Mouse (Mus musculus) adrenal gland, adult 2 months (tissue): ENCODE results near the gene Rtn2. TPM values are rescaled to one million over a fixed set of nuclear protein-coding genes. Genes with fewer than 3 reads are reported as not detected.
"Not testable (repeated sequence)": the region's sequence is repeated elsewhere in the genome, so short reads cannot be mapped to it uniquely, and the experiment has no call there.

ENCODE experiments used
- DNase-seq: peaks from one replicate; pipeline ENCODE4 v3.0.0; 2021
- polyA plus RNA-seq: library from polyadenylated mRNA; depleted of rRNA; stranded (reverse); fragments of >200 nt; gene quantifications from 2 replicates; pipeline ENCODE4 v1.2.3, GENCODE M21; 2012
- total RNA-seq, 2 experiments: library from RNA; stranded (reverse); gene quantifications; 2 replicates each; pipeline ENCODE4 v1.2.3; 2021

The Rtn2 gene
- total and polyA plus RNA-seq, 3 experiments, result 4.2 to 14.6 (median 7.4) TPM

DNA sequence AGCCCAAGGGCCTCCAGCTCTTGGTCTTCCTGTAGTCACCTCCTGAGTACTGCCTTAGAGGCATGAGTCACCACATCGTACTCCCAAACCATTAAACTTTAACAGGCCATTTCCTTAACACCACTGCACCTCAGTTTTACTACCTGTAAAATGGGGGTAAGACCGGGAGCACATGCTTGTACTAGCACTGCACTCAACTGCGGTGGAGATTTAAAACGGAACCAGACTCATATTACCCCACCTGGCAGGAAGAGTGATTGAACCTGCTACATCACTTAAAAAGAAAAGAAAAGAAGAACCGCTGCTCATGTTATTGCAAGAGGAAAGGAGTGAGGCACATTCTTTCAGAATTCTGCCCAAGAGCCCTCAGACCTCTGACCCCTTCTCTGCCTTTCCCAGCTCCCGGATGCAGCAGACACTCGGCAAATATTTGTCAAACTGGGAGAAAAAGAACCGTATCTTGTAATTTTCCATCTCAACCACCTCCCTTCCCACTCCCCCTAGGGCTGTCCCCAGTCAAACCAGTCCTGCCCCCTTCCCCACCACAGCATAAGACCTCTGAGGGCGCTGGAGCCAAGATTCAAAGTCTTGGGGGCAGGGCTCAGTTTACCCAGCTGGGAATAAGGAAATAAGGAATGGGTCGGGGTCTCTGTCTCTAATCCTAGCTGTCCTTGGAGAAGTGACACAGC, 13.3 kb upstream of the Rtn2 start:
- no peak for DNase-seq

DNA sequence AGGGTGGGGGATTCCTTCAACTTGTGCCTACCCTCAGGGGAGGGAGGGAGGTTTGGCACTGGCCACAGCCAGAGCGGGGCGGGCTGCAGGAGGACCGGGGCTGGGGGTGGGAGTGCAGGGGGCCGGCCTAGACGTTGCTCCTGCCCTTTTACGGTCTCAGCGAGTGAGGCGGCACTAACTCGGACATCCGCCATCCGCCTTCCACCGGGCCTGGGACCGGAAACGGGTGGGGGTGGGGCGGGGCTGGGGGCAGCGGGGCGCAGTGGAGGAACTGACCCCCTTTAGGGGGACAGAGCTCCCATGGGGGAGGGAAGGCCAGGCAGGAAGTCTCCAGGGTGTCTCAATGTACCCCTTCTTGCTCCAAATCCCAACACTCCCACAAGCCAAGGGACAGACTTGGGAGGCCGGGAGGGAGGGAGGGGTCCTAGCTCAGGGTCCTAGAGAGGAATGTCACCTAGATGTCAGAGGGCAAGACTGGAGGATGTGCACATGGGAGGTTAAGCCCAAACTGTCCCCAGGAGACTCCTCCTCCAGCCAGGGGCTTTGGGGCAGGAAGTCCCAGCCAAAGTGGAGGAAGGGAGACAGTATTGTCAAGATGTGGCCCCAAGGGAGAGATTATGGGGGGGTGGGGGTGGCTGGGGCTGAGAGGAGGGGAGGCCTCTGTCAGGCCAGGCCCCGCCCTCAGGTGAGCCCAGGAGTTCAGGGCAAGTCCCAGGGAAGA, 12.5 kb upstream of the Rtn2 start:
- DNase-seq, result peak; percentile 77

GRCm38 (mm10) chr7:19270509-19271237, 11.8 kb upstream of the Rtn2 start:
- peak; percentile 35 for DNase-seq

DNA sequence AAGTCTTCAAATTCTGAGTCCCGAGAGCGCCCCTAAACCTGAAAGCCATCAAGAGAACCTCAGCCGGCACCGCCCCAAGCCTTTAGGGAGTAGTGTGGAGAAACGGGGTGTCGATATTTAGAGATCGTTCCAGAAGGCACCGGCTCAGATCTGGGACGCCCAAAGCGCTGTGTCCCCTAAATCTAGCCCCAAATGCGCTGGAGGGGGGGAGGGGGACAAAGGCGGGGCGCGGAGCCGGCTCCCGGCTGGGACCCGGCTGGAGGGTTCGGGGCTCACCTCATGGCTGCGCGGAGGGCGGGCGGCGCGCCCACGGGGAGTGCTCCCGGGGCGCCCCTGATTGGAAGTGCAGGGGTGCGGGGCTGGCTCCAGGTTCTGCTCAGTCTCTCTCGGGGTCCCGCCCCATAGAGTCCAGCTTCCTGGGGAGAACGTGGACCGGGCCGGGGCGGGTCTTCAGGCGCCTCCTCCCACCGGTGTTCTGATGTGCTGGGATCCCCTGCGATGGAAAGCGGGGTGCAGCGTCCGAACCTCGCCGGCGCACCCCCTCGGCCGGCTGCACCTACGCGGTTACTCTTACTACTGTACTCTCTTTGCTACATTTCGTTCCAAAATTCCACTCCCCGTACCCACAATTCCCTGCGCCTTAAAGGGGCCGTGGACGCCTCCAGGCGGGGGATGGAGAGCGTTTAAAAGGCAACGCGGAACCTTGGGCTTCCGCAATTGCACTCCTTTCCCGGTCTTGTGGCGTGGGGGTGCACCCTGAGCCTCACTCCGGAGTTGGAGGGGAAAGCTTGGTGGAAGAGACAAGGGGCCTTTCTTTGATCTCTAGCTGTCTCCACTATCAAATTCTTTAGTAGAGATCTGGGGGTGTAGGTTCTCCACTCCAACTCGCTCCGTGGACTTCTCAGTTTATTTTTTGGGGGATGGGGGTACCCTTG, 10.9 kb upstream of the Rtn2 start, which contains the start of gene Vasp:
Gene Vasp (minus strand): TSS at position 580 of the 935 bp plus-strand sequence.
- DNase-seq, result peak; percentile 92

- peak; percentile 85 for DNase-seq
These were observed 10.2 kb upstream of the Rtn2 start for GRCm38 (mm10) chr7:19272173-19272764.

DNA sequence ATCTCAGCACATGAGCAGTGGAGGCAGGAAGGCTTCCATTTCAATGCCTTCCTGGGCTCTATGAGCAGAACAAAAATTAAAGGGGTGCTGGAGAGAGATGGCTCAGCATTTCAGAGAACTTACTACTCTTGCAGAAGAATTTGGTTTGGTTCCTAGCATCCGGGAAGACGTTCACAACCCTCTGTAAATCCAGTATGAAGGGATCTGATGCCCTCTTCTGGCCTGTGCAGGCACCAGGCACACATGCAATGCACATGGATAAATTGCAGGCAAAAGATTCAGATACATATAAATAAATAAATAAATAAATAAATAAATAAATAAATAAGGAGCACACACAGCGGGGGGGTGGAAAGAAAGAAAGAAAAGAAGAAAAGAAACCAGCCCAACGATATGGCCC, 6.2 kb upstream of the Rtn2 start:
- no peak for DNase-seq

DNA sequence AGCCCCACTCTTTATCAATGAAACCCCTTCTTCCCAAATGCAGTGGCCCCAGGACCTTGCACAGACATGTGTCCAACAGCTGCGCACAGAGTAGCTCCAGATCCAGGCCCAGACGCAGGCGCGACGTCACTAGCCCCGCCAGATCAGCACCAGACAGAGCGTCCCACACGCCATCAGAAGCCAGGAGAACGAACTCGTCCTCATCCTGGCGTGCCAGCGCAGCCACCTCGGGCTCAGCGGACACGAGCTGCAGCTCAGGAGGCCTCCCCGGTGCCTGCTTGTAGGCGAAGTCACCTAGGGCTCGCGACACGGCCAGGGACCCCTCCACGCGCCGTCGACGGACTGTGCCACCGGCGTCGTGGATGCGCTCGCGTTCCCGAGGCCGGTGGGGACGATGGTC, 3.4 kb upstream of the Rtn2 start:
- DNase-seq, result no peak

DNA sequence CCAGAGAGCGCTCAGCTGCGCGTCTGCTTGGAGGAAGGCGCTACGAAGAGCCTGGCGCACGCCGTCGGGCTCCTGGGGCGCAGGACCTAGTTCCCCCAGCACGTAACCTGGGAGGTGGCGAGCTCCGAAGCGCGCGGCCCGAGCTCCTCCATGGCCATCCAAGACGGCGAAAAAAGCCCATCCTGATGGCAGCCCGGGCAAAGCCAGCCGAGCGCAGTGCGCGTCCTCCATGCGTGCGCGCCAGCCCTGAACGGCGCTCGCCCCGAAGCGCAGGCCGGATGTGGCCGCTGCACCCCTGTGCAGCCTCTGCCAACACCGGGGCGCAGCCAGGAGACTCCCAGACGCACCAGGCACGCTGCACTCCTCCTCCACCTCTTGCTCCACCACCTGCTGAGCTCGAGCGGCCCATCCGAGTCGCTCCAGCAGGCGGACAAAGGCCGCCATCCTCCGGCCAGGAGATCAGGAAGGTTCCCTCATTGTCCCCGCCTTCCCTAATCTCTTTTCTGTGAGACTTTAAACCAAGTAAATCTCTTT, 2.8 kb upstream of the Rtn2 start, which contains the start of gene Ppm1n:
Gene Ppm1n (minus strand): TSS at position 484 of the 534 bp plus-strand sequence.
- DNase-seq, result no peak

DNA sequence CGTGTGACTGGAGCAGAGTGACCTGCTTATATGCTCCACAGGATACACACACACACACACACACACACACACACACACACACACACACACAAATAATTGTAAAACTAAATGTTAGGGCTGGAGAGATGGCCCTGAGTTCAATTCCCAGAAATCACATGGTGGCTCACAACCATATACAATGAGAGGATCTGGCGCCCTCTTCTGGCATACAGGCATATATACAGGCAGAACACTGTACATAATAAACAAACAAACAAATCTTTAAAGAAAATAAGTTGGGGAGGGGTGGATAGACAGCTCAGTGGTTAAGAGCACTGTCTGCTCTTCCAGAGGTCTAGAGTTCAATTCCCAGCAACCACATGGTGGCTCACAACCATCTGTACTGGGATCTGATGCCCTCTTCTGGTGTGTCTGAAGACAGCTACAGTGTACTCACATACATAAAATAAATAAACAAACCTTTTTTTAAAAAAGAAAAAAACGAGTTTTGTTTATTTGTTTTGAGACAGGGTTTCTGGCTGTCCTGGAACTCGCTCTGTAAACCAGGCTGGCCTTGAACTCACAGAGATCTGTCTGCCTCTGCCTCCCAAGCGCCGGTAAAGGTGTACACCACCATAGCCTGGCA, 632 bp upstream of the Rtn2 start:
- not testable (repeated sequence) for DNase-seq

GRCm38 (mm10) chr7:19282791-19283405, 474 bp downstream of the Rtn2 start:
- peak; percentile 76 for DNase-seq

DNA sequence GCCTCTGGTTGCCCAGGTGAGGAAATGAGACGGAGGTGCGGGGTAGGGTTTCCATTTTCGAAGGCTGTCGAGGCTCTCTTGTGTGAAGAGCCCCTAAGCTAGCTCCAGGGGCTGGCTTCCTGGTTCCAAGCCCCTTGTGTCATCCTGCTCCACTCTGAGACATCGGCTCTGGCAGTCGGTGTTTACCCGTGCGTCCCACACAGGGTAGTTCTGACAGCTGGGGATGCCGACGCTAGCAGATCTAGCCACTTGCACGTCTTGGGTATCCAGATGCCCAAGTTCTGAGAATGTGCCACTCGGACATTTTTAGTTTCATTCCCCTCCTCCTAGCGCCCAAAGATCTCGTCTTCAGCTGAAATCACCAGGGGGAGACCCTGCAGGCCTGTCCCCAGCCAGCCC, 981 bp downstream of the Rtn2 start:
- no peak for DNase-seq

- no peak for DNase-seq
These were observed 2.3 kb downstream of the Rtn2 start for GRCm38 (mm10) chr7:19284763-19285162.

- DNase-seq, result no peak
These were observed 8.7 kb downstream of the Rtn2 start for GRCm38 (mm10) chr7:19290969-19291596.

GRCm38 (mm10) chr7:19295503-19296185, 13.2 kb downstream of the Rtn2 start:
- DNase-seq, result peak; percentile 96

GRCm38 (mm10) chr7:19297034-19297433, 14.6 kb downstream of the Rtn2 start:
- no peak for DNase-seq

GRCm38 (mm10) chr7:19297794-19298193, 15.4 kb downstream of the Rtn2 start:
- no peak for DNase-seq

DNA sequence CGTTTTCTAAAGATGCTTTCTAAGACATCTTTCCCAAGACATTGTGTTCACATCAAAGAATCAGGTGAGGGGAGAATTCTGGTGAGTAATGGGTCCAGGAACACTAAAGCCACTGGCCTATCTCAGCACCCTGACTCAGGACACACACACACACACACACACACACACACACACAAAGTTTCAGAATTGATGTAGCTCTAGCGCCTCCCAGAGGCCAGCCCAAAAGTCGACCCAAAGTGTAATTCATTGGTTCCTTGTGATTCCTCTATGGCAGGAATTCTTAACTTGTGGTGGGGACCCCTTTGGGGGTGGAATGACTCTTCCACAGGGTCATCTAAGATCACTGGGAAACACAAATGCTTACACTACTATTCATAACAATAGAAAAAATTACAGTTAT, 16.8 kb downstream of the Rtn2 start:
- DNase-seq, result peak; percentile 46

GRCm38 (mm10) chr7:19300501-19301421, 18.3 kb downstream of the Rtn2 start:
- DNase-seq, result peak; percentile 82
